Mouse (Mus musculus): Measurements from ENCODE around the gene Stk10.

DNA sequence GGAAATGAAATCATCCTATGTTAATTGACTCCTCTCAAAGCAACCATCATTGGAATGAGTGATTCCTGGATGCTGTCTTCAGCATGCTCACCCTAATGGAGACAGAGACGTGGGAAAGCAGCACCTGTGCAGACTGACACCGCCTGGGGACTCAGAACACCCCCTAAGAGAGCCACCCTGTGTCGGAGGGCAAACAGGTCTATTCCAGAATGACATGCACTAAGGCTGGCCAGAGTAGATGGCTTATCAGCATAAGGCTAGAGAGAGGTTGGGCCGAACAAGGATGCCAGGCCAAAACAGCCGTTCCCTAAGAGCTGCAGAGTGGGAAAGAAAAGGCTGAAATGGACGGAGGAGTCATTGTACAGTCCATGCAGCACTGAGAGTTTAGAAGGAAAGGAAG, 93.0 kb downstream of the Stk10 start:
- no peak for TF ChIP-seq CTCF (IDR thresholded peaks at IDR 0.05; ENCODE audit: low read depth, low read length)
- TF ChIP-seq TAL1 (conservative IDR thresholded peaks at IDR 0.05; ENCODE audit: low read depth, low read length), result no peak

All from G1E (cell line).